Mouse (Mus musculus) B cell, adult 2 months (primary cell): ENCODE measurements around the gene Best2.

ENCODE experiments used
- DNase-seq, 2 experiments: peaks; one replicate each; pipeline ENCODE4 v3.0.0; 2022

The Best2 gene

GRCm38 (mm10) chr8:84966603-84967002 is 47.7 kb downstream of the Best2 start:
- no peak for DNase-seq

DNA sequence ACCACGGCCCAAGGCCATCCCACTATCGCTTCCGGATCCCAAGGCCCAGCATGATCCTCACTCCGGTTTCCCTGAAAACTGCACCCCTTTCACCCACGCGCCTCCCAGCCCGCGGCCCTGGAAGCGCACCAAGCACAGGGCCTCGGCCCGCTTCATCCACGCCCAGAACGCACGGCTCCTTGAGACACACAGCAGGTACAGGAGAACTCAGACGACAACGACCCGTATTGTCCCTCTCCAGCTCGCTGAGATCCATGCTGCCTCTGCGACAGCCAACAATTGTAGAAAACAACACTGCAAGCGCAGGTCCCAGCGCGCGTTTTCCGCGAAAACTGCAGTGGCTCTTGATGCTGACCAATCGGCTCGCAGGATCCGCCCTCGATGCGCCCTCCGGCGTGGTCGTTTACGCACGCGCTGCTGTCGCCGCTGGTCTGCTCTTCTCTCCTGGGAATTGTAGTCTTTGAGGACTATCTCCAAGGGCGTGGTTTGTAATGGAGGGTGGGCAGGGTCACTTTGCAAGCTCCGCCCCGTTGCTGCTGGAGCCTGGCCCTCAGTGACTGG is 48.5 kb downstream of the Best2 start:
- peak; percentile 87 to 90 for DNase-seq

GRCm38 (mm10) chr8:84963952-84964351 is 50.4 kb downstream of the Best2 start:
- DNase-seq = no peak

DNA sequence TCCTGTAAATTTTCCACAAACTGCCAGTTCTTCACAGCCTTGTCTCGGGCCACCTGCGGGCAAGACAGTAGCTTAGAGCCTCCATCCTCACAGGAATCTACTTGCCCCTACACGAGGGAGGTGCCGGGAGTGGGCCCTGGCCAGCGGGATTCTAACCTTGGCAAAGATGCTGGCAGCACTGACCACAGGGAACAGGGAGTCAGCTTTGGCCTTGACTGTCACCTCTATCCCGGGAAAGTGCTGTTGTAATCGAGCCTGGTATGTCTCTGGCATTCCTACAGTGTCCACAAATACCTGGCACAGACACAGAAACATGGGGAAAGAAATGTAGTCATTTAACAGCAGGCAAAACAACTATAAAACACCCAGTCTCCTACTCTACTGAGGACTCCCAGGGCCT is 54.5 kb downstream of the Best2 start:
- DNase-seq = no peak
